Mouse (Mus musculus): ENCODE data around the gene Slc2a13.

Slc2a13 gene

GRCm38 (mm10) chr15:91573111-91573538, at the start of gene Slc2a13:
Gene Slc2a13 (minus strand): TSS chr15:91573261.
- DNase-seq (ENCODE audit: low read depth): no peak

- DNase-seq (ENCODE audit: low read depth): no peak
Measured at GRCm38 (mm10) chr15:91616016-91616415, 43.0 kb upstream of the Slc2a13 start.

GRCm38 (mm10) chr15:91615532-91615931, 42.5 kb upstream of the Slc2a13 start:
- DNase-seq (ENCODE audit: low read depth): no peak

GRCm38 (mm10) chr15:91613981-91614665, 41.1 kb upstream of the Slc2a13 start:
- DNase-seq (ENCODE audit: low read depth): no peak

- no peak for DNase-seq (ENCODE audit: low read depth)
Measured at GRCm38 (mm10) chr15:91609713-91610112, 36.7 kb upstream of the Slc2a13 start.

GRCm38 (mm10) chr15:91608811-91609210, 35.8 kb upstream of the Slc2a13 start:
- no peak for DNase-seq (ENCODE audit: low read depth)

- DNase-seq (ENCODE audit: low read depth): no peak
Measured at GRCm38 (mm10) chr15:91601197-91601596, 28.1 kb upstream of the Slc2a13 start.

- no peak for DNase-seq (ENCODE audit: low read depth)
Measured at GRCm38 (mm10) chr15:91597290-91597689, 24.2 kb upstream of the Slc2a13 start.

GRCm38 (mm10) chr15:91574492-91574891, 1.4 kb upstream of the Slc2a13 start:
- peak; percentile 15 for DNase-seq (ENCODE audit: low read depth)

GRCm38 (mm10) chr15:91572421-91573069, 516 bp downstream of the Slc2a13 start:
- no peak for DNase-seq (ENCODE audit: low read depth)

GRCm38 (mm10) chr15:91571981-91572380, 1.1 kb downstream of the Slc2a13 start:
- no peak for DNase-seq (ENCODE audit: low read depth)

- DNase-seq (ENCODE audit: low read depth): no peak
Measured at GRCm38 (mm10) chr15:91566784-91567183, 6.3 kb downstream of the Slc2a13 start.

- no peak for DNase-seq (ENCODE audit: low read depth)
Measured at GRCm38 (mm10) chr15:91565025-91565605, 7.9 kb downstream of the Slc2a13 start.

- no peak for DNase-seq (ENCODE audit: low read depth)
Measured at GRCm38 (mm10) chr15:91561728-91562127, 11.3 kb downstream of the Slc2a13 start.

- DNase-seq (ENCODE audit: low read depth): no peak
Measured at GRCm38 (mm10) chr15:91555336-91555736, 17.7 kb downstream of the Slc2a13 start.

- DNase-seq (ENCODE audit: low read depth): no peak
Measured at GRCm38 (mm10) chr15:91548586-91549268, 24.3 kb downstream of the Slc2a13 start.

- DNase-seq (ENCODE audit: low read depth): no peak
Measured at GRCm38 (mm10) chr15:91544586-91544985, 28.5 kb downstream of the Slc2a13 start.

GRCm38 (mm10) chr15:91538439-91538838, 34.6 kb downstream of the Slc2a13 start:
- no peak for DNase-seq (ENCODE audit: low read depth)

- DNase-seq (ENCODE audit: low read depth): no peak
Measured at GRCm38 (mm10) chr15:91526876-91527275, 46.2 kb downstream of the Slc2a13 start.

- DNase-seq (ENCODE audit: low read depth): no peak
Measured at GRCm38 (mm10) chr15:91526166-91526565, 46.9 kb downstream of the Slc2a13 start.

GRCm38 (mm10) chr15:91524451-91524850, 48.6 kb downstream of the Slc2a13 start:
- DNase-seq (ENCODE audit: low read depth): no peak

- no peak for DNase-seq (ENCODE audit: low read depth)
Measured at GRCm38 (mm10) chr15:91503291-91503690, 69.8 kb downstream of the Slc2a13 start.

- no peak for DNase-seq (ENCODE audit: low read depth)
Measured at GRCm38 (mm10) chr15:91502661-91503060, 70.4 kb downstream of the Slc2a13 start.

All from 416B (cell line).